Mouse (Mus musculus): ENCODE data around the gene Nhlrc2.

DNA sequence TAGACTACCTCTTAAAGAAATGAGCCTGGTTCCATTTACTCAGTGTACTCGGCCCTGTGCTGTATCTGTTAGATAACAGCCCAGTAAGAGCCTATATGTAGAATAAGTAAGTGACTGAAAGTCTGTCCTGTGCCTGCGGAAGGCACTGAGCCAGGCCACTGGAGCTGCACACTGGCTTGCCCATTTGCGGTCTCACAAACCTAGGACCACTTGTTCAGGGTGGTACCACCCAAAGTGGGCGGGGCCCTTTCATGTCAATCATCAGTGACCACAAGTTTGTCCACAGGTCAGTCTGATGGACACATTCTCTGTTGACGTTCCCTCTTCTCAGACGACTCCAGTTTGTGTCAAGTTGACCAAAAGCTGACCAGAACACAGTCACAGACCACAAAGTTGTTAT lies 40.9 kb downstream of the Nhlrc2 start:
- TF ChIP-seq POLR2A (IDR thresholded peaks at IDR 0.05; ENCODE audit: low read depth, low read length), result no peak
- TF ChIP-seq UBTF (IDR thresholded peaks at IDR 0.05; ENCODE audit: low read depth, low read length), result no peak
- no peak for TF ChIP-seq CTCF (conservative IDR thresholded peaks at IDR 0.05 in 1 of 2, IDR thresholded peaks at IDR 0.05 in 1 of 2; ENCODE audit: low read depth in 2 of 2, low read length in 2 of 2)
- TF ChIP-seq NELFE (IDR thresholded peaks at IDR 0.05; ENCODE audit: low read depth, low read length), result no peak
- TF ChIP-seq BHLHE40 (IDR thresholded peaks at IDR 0.05; ENCODE audit: low read depth, low read length), result no peak
- TF ChIP-seq ZC3H11A (IDR thresholded peaks at IDR 0.05; ENCODE audit: low read depth, low read length), result no peak
- no peak for TF ChIP-seq MAZ (IDR thresholded peaks at IDR 0.05; ENCODE audit: low read depth, low read length)
- no peak for TF ChIP-seq ZKSCAN1 (IDR thresholded peaks at IDR 0.05; ENCODE audit: borderline replicate concordance, low read depth, low read length)
